ENCODE assay signal across 8 mouse cellular contexts in the genomic region with DNA sequence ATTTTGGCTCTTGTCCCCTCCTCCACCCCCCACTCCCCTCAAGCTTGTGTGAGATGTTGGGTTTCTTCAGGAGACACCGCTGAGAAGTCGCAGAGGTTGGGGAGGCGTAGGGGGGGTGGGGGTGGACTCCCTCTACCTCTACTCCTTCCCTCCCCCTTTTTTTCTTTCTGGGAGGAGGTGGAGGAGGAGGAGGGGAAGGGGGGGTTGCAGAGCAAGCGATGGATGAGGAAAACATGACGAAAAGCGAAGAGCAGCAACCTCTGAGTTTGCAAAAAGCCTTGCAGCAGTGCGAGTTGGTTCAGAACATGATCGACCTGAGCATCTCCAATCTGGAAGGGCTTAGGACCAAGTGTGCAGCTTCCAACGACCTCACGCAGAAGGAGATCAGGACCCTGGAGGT. TPM values are rescaled to one million over a fixed set of nuclear protein-coding genes. Genes with fewer than 3 reads are reported as not detected.
DNase-seq lines count a peak whose midpoint lies in the region; ATAC-seq lines count a peak whose summit lies in the region.

No protein-coding gene starts in this region.

- intact Hi-C loops in gastrocnemius, postnatal 36 days (cut with DNase I), result no loop called here

- peaks cover 74% of the 10 kb centered on the region for H3K27me3 ChIP-seq in liver, embryonic 13.5 days
- peaks cover 61% of the 10 kb centered on the region for H3K27me3 ChIP-seq in embryonic facial prominence, embryonic 12.5 days
- H3K27me3 ChIP-seq in intestine, embryonic 15.5 days (replicated peaks), result peaks cover 38% of the 10 kb centered on the region
- H3K27me3 ChIP-seq in neural tube, embryonic 13.5 days, result peaks cover 12% of the 10 kb centered on the region

- ATAC-seq in liver, embryonic 13.5 days (ENCODE audit: low read depth), result no peak
- ATAC-seq in embryonic facial prominence, embryonic 12.5 days (ENCODE audit: insufficient number of reproducible peaks, insufficient read depth, low FRiP score, low TSS enrichment), result no peak
- ATAC-seq in intestine, embryonic 15.5 days, result 0 out of 2 replicates have a peak, but pooled peaks have one; percentile 15
- ATAC-seq in neural tube, embryonic 13.5 days (ENCODE audit: low read depth), result peak; percentile 51

- peak overlapping the region; percentile 68; the same call in 1 of the 2 replicates for H3K4me2 ChIP-seq in liver, embryonic 13.5 days
- H3K4me2 ChIP-seq in embryonic facial prominence, embryonic 12.5 days (replicated peaks), result peak overlapping the region; percentile 99
- peak overlapping the region; percentile 96 for H3K4me2 ChIP-seq in intestine, embryonic 15.5 days (replicated peaks)
- peak overlapping the region; percentile 70 for H3K4me2 ChIP-seq in neural tube, embryonic 13.5 days

- no peak overlapping the region for H3K9ac ChIP-seq in liver, embryonic 13.5 days
- H3K9ac ChIP-seq in embryonic facial prominence, embryonic 12.5 days, result peak overlapping the region; percentile 52; the same call in 1 of the 2 replicates
- no peak overlapping the region for H3K9ac ChIP-seq in intestine, embryonic 15.5 days
- peak overlapping the region; percentile 88 for H3K9ac ChIP-seq in neural tube, embryonic 13.5 days

- 5% methylated on average over 10 of the region's 10 CpGs for WGBS in liver, embryonic 13.5 days (ENCODE audit: insufficient replicate concordance)
- under 1% methylated on average over 10 of the region's 10 CpGs for WGBS in embryonic facial prominence, embryonic 12.5 days
- 4% methylated on average over 10 of the region's 10 CpGs for WGBS in intestine, embryonic 15.5 days
- whole genome bisulfite sequencing in neural tube, embryonic 13.5 days, result 3% methylated on average over 10 of the region's 10 CpGs

- H3K9me3 ChIP-seq in liver, embryonic 13.5 days (replicated peaks), result no peaks in the 10 kb centered on the region
- H3K9me3 ChIP-seq in embryonic facial prominence, embryonic 12.5 days, result no peaks in the 10 kb centered on the region
- H3K9me3 ChIP-seq in intestine, embryonic 15.5 days, result no peaks in the 10 kb centered on the region
- H3K9me3 ChIP-seq in neural tube, embryonic 13.5 days, result no peaks in the 10 kb centered on the region

- no peaks in the 10 kb centered on the region for H3K36me3 ChIP-seq in liver, embryonic 13.5 days
- H3K36me3 ChIP-seq in embryonic facial prominence, embryonic 12.5 days, result no peaks in the 10 kb centered on the region
- no peaks in the 10 kb centered on the region for H3K36me3 ChIP-seq in intestine, embryonic 15.5 days
- H3K36me3 ChIP-seq in neural tube, embryonic 13.5 days, result no peaks in the 10 kb centered on the region

- peaks cover 9% of the 10 kb centered on the region; the same call in 1 of the 2 replicates for H3K4me1 ChIP-seq in liver, embryonic 13.5 days (replicated peaks)
- H3K4me1 ChIP-seq in embryonic facial prominence, embryonic 12.5 days, result peaks cover 7% of the 10 kb centered on the region
- peaks cover 7% of the 10 kb centered on the region; the same call in 1 of the 2 replicates for H3K4me1 ChIP-seq in intestine, embryonic 15.5 days (replicated peaks)
- peaks cover 27% of the 10 kb centered on the region for H3K4me1 ChIP-seq in neural tube, embryonic 13.5 days (replicated peaks)

- H3K4me3 ChIP-seq in liver, embryonic 13.5 days (replicated peaks), result 0 out of 2 replicates have a peak overlapping the region, but pooled peaks have one; percentile 56
- peak overlapping the region; percentile 66 for H3K4me3 ChIP-seq in embryonic facial prominence, embryonic 12.5 days
- H3K4me3 ChIP-seq in intestine, embryonic 15.5 days (replicated peaks), result peak overlapping the region; percentile 61
- peak overlapping the region; percentile 68 for H3K4me3 ChIP-seq in neural tube, embryonic 13.5 days

- no peak for DNase-seq in liver, embryonic 13.5 days
- DNase-seq in liver, result no peak
- no peak for DNase-seq in gastrocnemius, postnatal 36 days
- DNase-seq in thymus, postnatal 0 days (ENCODE audit: low spot score), result no peak
- DNase-seq in spleen, adult 12 weeks (ENCODE audit: low spot score), result no peak

- no peak overlapping the region for H3K27ac ChIP-seq in liver, embryonic 13.5 days
- no peak overlapping the region; the same call in 1 of the 2 replicates for H3K27ac ChIP-seq in embryonic facial prominence, embryonic 12.5 days
- H3K27ac ChIP-seq in intestine, embryonic 15.5 days, result no peak overlapping the region
- peak overlapping the region; percentile 99 for H3K27ac ChIP-seq in neural tube, embryonic 13.5 days (replicated peaks)

RNA-seq across cellular contexts. Expression of a gene that starts 0.8 kb away (rescaled TPM):
- polyA plus RNA-seq in liver, embryonic 13.5 days (2015; fragmentation: Nextera tagmentation; extraction: Ambion mirVana), result 0.02 and 0.05 TPM in 2 replicates
- 0.41 and 0.68 TPM in 2 replicates for polyA plus RNA-seq in embryonic facial prominence, embryonic 12.5 days (2016; fragmentation: Nextera tagmentation; extraction: Ambion mirVana)
- polyA plus RNA-seq in intestine, embryonic 15.5 days (2015; fragmentation: Nextera tagmentation; extraction: Ambion mirVana), result 0.44 and 0.46 TPM in 2 replicates
- 6.1 and 6.4 TPM in 2 replicates for polyA plus RNA-seq in neural tube, embryonic 13.5 days (2015; fragmentation: Nextera tagmentation; extraction: Ambion mirVana)
- under 1 TPM; 0.03 to 0.07 TPM for total RNA-seq in gastrocnemius, postnatal 36 days (2021)
- 0.12 and 0.20 TPM in 2 replicates for polyA plus RNA-seq in thymus, postnatal 0 days (2015; fragmentation: Nextera tagmentation; extraction: Ambion mirVana)

RNA-seq across cellular contexts. Expression of a gene that starts 25.8 kb away (rescaled TPM):
- polyA plus RNA-seq in liver, embryonic 13.5 days (2015; fragmentation: Nextera tagmentation; extraction: Ambion mirVana), result 69.9 and 71.9 TPM in 2 replicates
- 93.2 and 98.2 TPM in 2 replicates for polyA plus RNA-seq in embryonic facial prominence, embryonic 12.5 days (2016; fragmentation: Nextera tagmentation; extraction: Ambion mirVana)
- 95.5 and 104 TPM in 2 replicates for polyA plus RNA-seq in intestine, embryonic 15.5 days (2015; fragmentation: Nextera tagmentation; extraction: Ambion mirVana)
- 30.2 and 35.8 TPM in 2 replicates for polyA plus RNA-seq in neural tube, embryonic 13.5 days (2015; fragmentation: Nextera tagmentation; extraction: Ambion mirVana)
- total RNA-seq in gastrocnemius, postnatal 36 days (2021), result 1 to 10 TPM; 2.1 to 2.5 TPM
- polyA plus RNA-seq in thymus, postnatal 0 days (2015; fragmentation: Nextera tagmentation; extraction: Ambion mirVana), result 95.8 and 98.6 TPM in 2 replicates

RNA-seq across cellular contexts. Expression of a gene that starts 57.5 kb away (rescaled TPM):
- polyA plus RNA-seq in liver, embryonic 13.5 days (2015; fragmentation: Nextera tagmentation; extraction: Ambion mirVana), result 19.4 and 19.8 TPM in 2 replicates
- 67.6 and 68.9 TPM in 2 replicates for polyA plus RNA-seq in embryonic facial prominence, embryonic 12.5 days (2016; fragmentation: Nextera tagmentation; extraction: Ambion mirVana)
- polyA plus RNA-seq in intestine, embryonic 15.5 days (2015; fragmentation: Nextera tagmentation; extraction: Ambion mirVana), result 82.6 and 94.5 TPM in 2 replicates
- 194 and 209 TPM in 2 replicates for polyA plus RNA-seq in neural tube, embryonic 13.5 days (2015; fragmentation: Nextera tagmentation; extraction: Ambion mirVana)
- 10 to 100 TPM; 84.2 to 90.8 TPM for total RNA-seq in gastrocnemius, postnatal 36 days (2021)
- 51.3 and 59.8 TPM in 2 replicates for polyA plus RNA-seq in thymus, postnatal 0 days (2015; fragmentation: Nextera tagmentation; extraction: Ambion mirVana)

Comparison
In these comparisons a context has a peak if more than half of its experiments do, and no peak if none do; other contexts are left out.
1. ATAC-seq: peak in intestine, embryonic 15.5 days (single experiment) and neural tube, embryonic 13.5 days (single experiment); none in liver, embryonic 13.5 days (single experiment) and embryonic facial prominence, embryonic 12.5 days (single experiment).
2. H3K9ac ChIP-seq: peak in embryonic facial prominence, embryonic 12.5 days (single experiment) and neural tube, embryonic 13.5 days (single experiment); none in liver, embryonic 13.5 days (single experiment) and intestine, embryonic 15.5 days (single experiment).
3. Peak in every context shown above with its lines, with median percentiles within 50 percentile points of each other: H3K4me2 ChIP-seq and H3K4me3 ChIP-seq.